Mouse (Mus musculus) forebrain, postnatal 0 days (tissue): ENCODE results near the gene Ccdc7a. TPM values are rescaled to one million over a fixed set of nuclear protein-coding genes. Genes with fewer than 3 reads are reported as not detected.

Experiments
- ATAC-seq: fragments of 200-750 bp; cut with Nextera tagmentation; 2 replicates; pipeline ENCODE4 v1.8.0; 2017; ENCODE audit warnings: mild to moderate bottlenecking, moderate library complexity
- DNase-seq: peaks from one replicate; pipeline ENCODE4 v3.0.0-alpha.2; 2015
- H3K27ac ChIP-seq: fragments of 300-500 bp; sonication (generic); 2 replicates; pipeline ENCODE4 v1.5.1; 2014; ENCODE audit warnings: low read depth, mild to moderate bottlenecking, antibody characterized with exemption, low read length, moderate library complexity, mixed read lengths
- H3K27me3 ChIP-seq: fragments of 300-500 bp; sonication (generic); 2 replicates; pipeline ENCODE4 v1.6.1; 2014; ENCODE audit warnings: mild to moderate bottlenecking, low read length, mixed read lengths; ENCODE audit not compliant: insufficient read depth
- H3K36me3 ChIP-seq: fragments of 300-500 bp; sonication (generic); 2 replicates; pipeline ENCODE4 v1.6.1; 2014; ENCODE audit warnings: mild to moderate bottlenecking, moderate library complexity; ENCODE audit not compliant: insufficient read depth
- H3K4me1 ChIP-seq: fragments of 300-500 bp; sonication (generic); 2 replicates; pipeline ENCODE4 v1.6.1; 2014; ENCODE audit warnings: antibody characterized with exemption; ENCODE audit not compliant: insufficient read depth
- H3K4me2 ChIP-seq: fragments of 300-500 bp; sonication (generic); 2 replicates; pipeline ENCODE4 v1.6.1; 2014; ENCODE audit warnings: low read depth, mild to moderate bottlenecking, moderate library complexity
- H3K4me3 ChIP-seq: fragments of 300-500 bp; sonication (generic); 2 replicates; pipeline ENCODE4 v1.5.1; 2014; ENCODE audit warnings: low read depth, low read length, mixed read lengths
- H3K9ac ChIP-seq: fragments of 300-500 bp; sonication (generic); 2 replicates; pipeline ENCODE4 v1.6.1; 2014; ENCODE audit warnings: mild to moderate bottlenecking
- H3K9me3 ChIP-seq: fragments of 300-500 bp; sonication (generic); 2 replicates; pipeline ENCODE4 v1.6.1; 2016; ENCODE audit warnings: low read length
- CTCF ChIP-seq: sonication (generic); IDR thresholded peaks from 2 replicates; pipeline ENCODE4 v1.5.1; 2016; ENCODE audit warnings: antibody characterized with exemption, control low read depth, low read depth
- WGBS: fragments of 180-500 bp; shearing (Covaris S2); extraction: QIAGEN DNeasy Blood & Tissue Kit; methylation state at CpG from one replicate; pipeline ENCODE4 v1.1.7; 2014; 5-methylcytosine and 5-hydroxymethylcytosine counted together
- polyA plus RNA-seq: library from polyadenylated mRNA; unstranded; fragments of >200 nt; fragmentation: Nextera tagmentation; extraction: Ambion mirVana; gene quantifications from 2 replicates; pipeline ENCODE4 v1.2.1, GENCODE M21; 2015
- total RNA-seq: library from RNA; depleted of rRNA; stranded (reverse); fragments of >200 nt; gene quantifications from 2 replicates; pipeline ENCODE4 v1.2.3, GENCODE M21; 2014

The Ccdc7a gene
- total and polyA plus RNA-seq, 2 experiments from 2014 or later, result not detected

GRCm38 (mm10) chr8:128716184-128716583, 349.1 kb downstream of the Ccdc7a start:
- no peaks in the 10 kb centered on the region for H3K9me3 ChIP-seq
- no peak overlapping the region for H3K4me3 ChIP-seq
- no peak overlapping the region for H3K27ac ChIP-seq
- no peak overlapping the region for H3K9ac ChIP-seq
- no peaks in the 10 kb centered on the region for H3K4me1 ChIP-seq
- H3K36me3 ChIP-seq, result peaks cover 63% of the 10 kb centered on the region
- no peak for TF ChIP-seq CTCF
- no peak overlapping the region for H3K4me2 ChIP-seq
- no peaks in the 10 kb centered on the region for H3K27me3 ChIP-seq
- ATAC-seq, result no peak
- no peak for DNase-seq

GRCm38 (mm10) chr8:128709261-128709660, 356.1 kb downstream of the Ccdc7a start:
- Histone ChIP-seq H3K27me3 (no peaks in the 10 kb centered on the region), H3K4me3 (no peak overlapping the region), H3K36me3 (peaks cover 34% of the 10 kb centered on the region), H3K27ac (no peak overlapping the region), H3K4me1 (no peaks in the 10 kb centered on the region), H3K4me2 (no peak overlapping the region), H3K9ac (no peak overlapping the region), H3K9me3 (no peaks in the 10 kb centered on the region)
- TF ChIP-seq CTCF, result peak; percentile 87
- 55% methylated on average over 3 of the region's 3 CpGs for WGBS
- DNase-seq (peak; percentile 81), ATAC-seq (peak; percentile 77)

GRCm38 (mm10) chr8:128704836-128705235, 360.5 kb downstream of the Ccdc7a start:
- Histone ChIP-seq H3K27me3 (no peaks in the 10 kb centered on the region), H3K4me1 (no peaks in the 10 kb centered on the region), H3K4me3 (no peak overlapping the region), H3K27ac (no peak overlapping the region), H3K36me3 (0 out of 2 replicates have a peak, but pooled peaks cover 4% of the 10 kb centered on the region), H3K9ac (no peak overlapping the region), H3K4me2 (no peak overlapping the region), H3K9me3 (no peaks in the 10 kb centered on the region)
- 85% methylated on average over 2 of the region's 2 CpGs for WGBS
- DNase-seq, result no peak
- TF ChIP-seq CTCF, result no peak
- no peak for ATAC-seq

- TF ChIP-seq CTCF, result no peak
- H3K4me3 ChIP-seq, result no peak overlapping the region
- H3K9ac ChIP-seq, result no peak overlapping the region
- no peaks in the 10 kb centered on the region for H3K4me1 ChIP-seq
- ATAC-seq (no peak), DNase-seq (no peak)
- 64% methylated on average over 1 of the region's 1 CpGs for WGBS
- H3K9me3 ChIP-seq, result no peaks in the 10 kb centered on the region
- no peak overlapping the region for H3K4me2 ChIP-seq
- H3K27me3 ChIP-seq, result no peaks in the 10 kb centered on the region
- no peak overlapping the region for H3K27ac ChIP-seq
- 0 out of 2 replicates have a peak, but pooled peaks cover 4% of the 10 kb centered on the region for H3K36me3 ChIP-seq
These were observed 360.9 kb downstream of the Ccdc7a start for GRCm38 (mm10) chr8:128704376-128704775.

- ATAC-seq (no peak), DNase-seq (no peak)
- 67% methylated on average over 3 of the region's 3 CpGs for WGBS
These were observed 367.4 kb downstream of the Ccdc7a start for GRCm38 (mm10) chr8:128697945-128698344.

GRCm38 (mm10) chr8:128696701-128697397, 368.5 kb downstream of the Ccdc7a start:
- Histone ChIP-seq H3K9ac (no peak overlapping the region), H3K27ac (no peak overlapping the region), H3K4me3 (no peak overlapping the region), H3K4me1 (no peaks in the 10 kb centered on the region), H3K27me3 (no peaks in the 10 kb centered on the region), H3K9me3 (no peaks in the 10 kb centered on the region), H3K4me2 (no peak overlapping the region), H3K36me3 (no peaks in the 10 kb centered on the region)
- no peak for TF ChIP-seq CTCF
- no peak for DNase-seq
- ATAC-seq, result no peak
- WGBS, result 100% methylated on average over 1 of the region's 1 CpGs

More at GRCm38 (mm10) chr8:128697945-128698344, 367.4 kb downstream of the Ccdc7a start:
- Histone ChIP-seq H3K27me3 (no peaks in the 10 kb centered on the region), H3K9ac (no peak overlapping the region), H3K27ac (no peak overlapping the region), H3K4me3 (no peak overlapping the region), H3K9me3 (no peaks in the 10 kb centered on the region), H3K36me3 (no peaks in the 10 kb centered on the region), H3K4me2 (no peak overlapping the region), H3K4me1 (no peaks in the 10 kb centered on the region)
- TF ChIP-seq CTCF, result no peak

GRCm38 (mm10) chr8:128690056-128690455, 375.3 kb downstream of the Ccdc7a start:
- no peaks in the 10 kb centered on the region for H3K9me3 ChIP-seq
- no peak for DNase-seq
- no peak overlapping the region for H3K9ac ChIP-seq
- no peak for TF ChIP-seq CTCF
- no peak overlapping the region for H3K27ac ChIP-seq
- no peak for ATAC-seq
- no peak overlapping the region for H3K4me3 ChIP-seq
- H3K36me3 ChIP-seq, result no peaks in the 10 kb centered on the region
- H3K4me2 ChIP-seq, result no peak overlapping the region
- no peaks in the 10 kb centered on the region for H3K27me3 ChIP-seq
- H3K4me1 ChIP-seq, result peaks cover 20% of the 10 kb centered on the region; the same call in 1 of the 2 replicates
- WGBS, result 81% methylated on average over 1 of the region's 1 CpGs
